ENCODE assay signal across 8 mouse cellular contexts in genomic region chr11:66526046-66526980, GRCm38 (mm10). TPM values are rescaled to one million over a fixed set of nuclear protein-coding genes. Genes with fewer than 3 reads are reported as not detected.
DNase-seq lines count a peak whose midpoint lies in the region; ATAC-seq lines count a peak whose summit lies in the region.

No protein-coding gene starts in this region.

- peaks cover 20% of the 10 kb centered on the region for H3K4me1 ChIP-seq in embryonic facial prominence, embryonic 15.5 days
- H3K4me1 ChIP-seq in hindbrain, embryonic 15.5 days (replicated peaks), result peaks cover 49% of the 10 kb centered on the region
- peaks cover 15% of the 10 kb centered on the region; the same call in 1 of the 2 replicates for H3K4me1 ChIP-seq in limb, embryonic 12.5 days (replicated peaks)
- peaks cover 13% of the 10 kb centered on the region; the same call in 1 of the 2 replicates for H3K4me1 ChIP-seq in neural tube, embryonic 12.5 days

- H3K27ac ChIP-seq in embryonic facial prominence, embryonic 15.5 days (replicated peaks), result no peak overlapping the region
- peak overlapping the region; percentile 76 for H3K27ac ChIP-seq in hindbrain, embryonic 15.5 days (replicated peaks)
- H3K27ac ChIP-seq in limb, embryonic 12.5 days, result no peak overlapping the region
- H3K27ac ChIP-seq in neural tube, embryonic 12.5 days, result no peak overlapping the region

- peak overlapping the region; percentile 89 for H3K4me2 ChIP-seq in embryonic facial prominence, embryonic 15.5 days (replicated peaks)
- peak overlapping the region; percentile 94 for H3K4me2 ChIP-seq in hindbrain, embryonic 15.5 days
- peak overlapping the region; percentile 92 for H3K4me2 ChIP-seq in limb, embryonic 12.5 days
- peak overlapping the region; percentile 95 for H3K4me2 ChIP-seq in neural tube, embryonic 12.5 days (replicated peaks)

- peaks cover 88% of the 10 kb centered on the region for H3K27me3 ChIP-seq in embryonic facial prominence, embryonic 15.5 days
- H3K27me3 ChIP-seq in hindbrain, embryonic 15.5 days, result peaks cover 12% of the 10 kb centered on the region
- H3K27me3 ChIP-seq in limb, embryonic 12.5 days, result peaks cover 94% of the 10 kb centered on the region
- peaks cover 48% of the 10 kb centered on the region for H3K27me3 ChIP-seq in neural tube, embryonic 12.5 days (replicated peaks)

- H3K36me3 ChIP-seq in embryonic facial prominence, embryonic 15.5 days, result no peaks in the 10 kb centered on the region
- no peaks in the 10 kb centered on the region for H3K36me3 ChIP-seq in hindbrain, embryonic 15.5 days
- H3K36me3 ChIP-seq in limb, embryonic 12.5 days, result no peaks in the 10 kb centered on the region
- no peaks in the 10 kb centered on the region for H3K36me3 ChIP-seq in neural tube, embryonic 12.5 days

- H3K9ac ChIP-seq in embryonic facial prominence, embryonic 15.5 days, result no peak overlapping the region
- H3K9ac ChIP-seq in hindbrain, embryonic 15.5 days, result peak overlapping the region; percentile 71
- peak overlapping the region; percentile 51 for H3K9ac ChIP-seq in limb, embryonic 12.5 days (replicated peaks)
- peak overlapping the region; percentile 69 for H3K9ac ChIP-seq in neural tube, embryonic 12.5 days

- H3K4me3 ChIP-seq in embryonic facial prominence, embryonic 15.5 days (replicated peaks), result peak overlapping the region; percentile 51
- H3K4me3 ChIP-seq in hindbrain, embryonic 15.5 days, result peak overlapping the region; percentile 76
- H3K4me3 ChIP-seq in limb, embryonic 12.5 days (replicated peaks), result peak overlapping the region; percentile 56
- peak overlapping the region; percentile 70 for H3K4me3 ChIP-seq in neural tube, embryonic 12.5 days

- peak; percentile 21 to 39 for DNase-seq in cerebellum, postnatal 25 days
- no peak for DNase-seq in cerebellum, adult 11 months
- DNase-seq in ES-CJ7 (ENCODE audit: low read depth, low spot score), result peak; percentile 19
- no peak for DNase-seq in thymus, adult 18-20 months

- under 1% methylated on average over 112 of the region's 126 CpGs for WGBS in embryonic facial prominence, embryonic 15.5 days
- under 1% methylated on average over 78 of the region's 126 CpGs for WGBS in hindbrain, embryonic 15.5 days
- under 1% methylated on average over 97 of the region's 126 CpGs for WGBS in limb, embryonic 12.5 days
- WGBS in neural tube, embryonic 12.5 days, result under 1% methylated on average over 93 of the region's 126 CpGs

- peak; percentile 37; the same call in 1 of the 2 replicates for ATAC-seq in embryonic facial prominence, embryonic 15.5 days (ENCODE audit: insufficient number of reproducible peaks, low FRiP score, low TSS enrichment, low read depth)
- ATAC-seq in hindbrain, embryonic 15.5 days (ENCODE audit: low FRiP score, low read depth), result peak; percentile 74
- no peak for ATAC-seq in limb, embryonic 12.5 days (ENCODE audit: insufficient number of reproducible peaks, insufficient read depth, low FRiP score, low TSS enrichment, low read depth)
- ATAC-seq in neural tube, embryonic 12.5 days (ENCODE audit: low FRiP score, low read depth), result peak; percentile 77

- H3K9me3 ChIP-seq in embryonic facial prominence, embryonic 15.5 days (replicated peaks), result no peaks in the 10 kb centered on the region
- H3K9me3 ChIP-seq in hindbrain, embryonic 15.5 days, result no peaks in the 10 kb centered on the region
- no peaks in the 10 kb centered on the region for H3K9me3 ChIP-seq in limb, embryonic 12.5 days
- H3K9me3 ChIP-seq in neural tube, embryonic 12.5 days, result no peaks in the 10 kb centered on the region

RNA-seq across cellular contexts. Expression of gene Shisa6, which starts 0.5 kb away (rescaled TPM):
- 0.07 TPM in 2 replicates for polyA plus RNA-seq in embryonic facial prominence, embryonic 15.5 days (2015; fragmentation: Nextera tagmentation; extraction: Ambion mirVana)
- 5.3 and 5.7 TPM in 2 replicates for polyA plus RNA-seq in hindbrain, embryonic 15.5 days (2015; fragmentation: Nextera tagmentation; extraction: Ambion mirVana)
- polyA plus RNA-seq in limb, embryonic 12.5 days (2016; fragmentation: Nextera tagmentation; extraction: Ambion mirVana), result 0.18 and 0.20 TPM in 2 replicates
- polyA plus RNA-seq in neural tube, embryonic 12.5 days (2016; fragmentation: Nextera tagmentation; extraction: Ambion mirVana), result 1.4 and 3.3 TPM in 2 replicates

Comparison
In these comparisons a context has a peak if more than half of its experiments do, and no peak if none do; other contexts are left out.
1. DNase-seq: peak in cerebellum, postnatal 25 days (2 of 2) and ES-CJ7 (single experiment); none in cerebellum, adult 11 months (single experiment) and thymus, adult 18-20 months (0 of 2).
2. Peak in every context shown above with its lines, with median percentiles within 50 percentile points of each other: H3K4me2 ChIP-seq and H3K4me3 ChIP-seq.